Mouse (Mus musculus) CH12.LX (cell line): ENCODE data around the gene Stx11. TPM values are rescaled to one million over a fixed set of nuclear protein-coding genes. Genes with fewer than 3 reads are reported as not detected.

ENCODE experiments used
- DNase-seq: peaks from one replicate; pipeline ENCODE4 v3.0.0-alpha.2; 2013; ENCODE audit errors: extremely low read depth
- H3K27ac ChIP-seq: 2 replicates; pipeline ENCODE4 v1.5.1; 2012; ENCODE audit warnings: low read depth, mild to moderate bottlenecking, control low read depth, moderate library complexity; ENCODE audit not compliant: insufficient read depth
- H3K27me3 ChIP-seq: replicated peaks from 2 replicates; pipeline ENCODE3; 2012; ENCODE audit warnings: inconsistent platforms
- H3K36me3 ChIP-seq, 2 experiments: replicated peaks in 1 of 2; 2 replicates each; pipeline versions ENCODE3 to v1.6.1; 2012; ENCODE audit warnings: inconsistent platforms in 1 of 2, low read length in 1 of 2, mild to moderate bottlenecking in 1 of 2, mixed read lengths in 1 of 2, moderate library complexity in 1 of 2; ENCODE audit not compliant: control insufficient read depth in 1 of 2, insufficient read depth in 1 of 2
- H3K4me1 ChIP-seq, 2 experiments: 2 replicates each; pipeline ENCODE4 v1.6.1; 2012; ENCODE audit warnings: inconsistent platforms in 1 of 2, moderate library complexity in 1 of 2; ENCODE audit not compliant: insufficient read depth in 2 of 2, control insufficient read depth in 1 of 2
- H3K4me2 ChIP-seq: 2 replicates; pipeline ENCODE4 v1.6.1; 2012; ENCODE audit warnings: low read depth, mild to moderate bottlenecking, control low read depth; ENCODE audit not compliant: poor library complexity, insufficient read depth, severe bottlenecking
- H3K4me3 ChIP-seq, 3 experiments: fragments of 150-350 bp in 1 of 3; sonication (generic) in 1 of 3; replicated peaks in 1 of 3; 2 replicates each; pipeline versions ENCODE3 to v1.5.1; 2011 to 2012; ENCODE audit warnings: low read depth in 2 of 3, low read length in 2 of 3, mild to moderate bottlenecking in 2 of 3, moderate library complexity in 2 of 3, control low read depth in 1 of 3, improper control_type of control experiment in 1 of 3, inconsistent platforms in 1 of 3, mixed read lengths in 1 of 3; ENCODE audit not compliant: poor library complexity in 1 of 3
- H3K79me2 ChIP-seq: replicated peaks from 2 replicates; pipeline ENCODE4 v1.6.1; 2012; ENCODE audit warnings: mild to moderate bottlenecking, moderate library complexity; ENCODE audit not compliant: control insufficient read depth, poor library complexity, insufficient read depth, severe bottlenecking; ENCODE audit errors: extremely low read depth
- H3K9ac ChIP-seq: 2 replicates; pipeline ENCODE4 v1.6.1; 2012; ENCODE audit warnings: low read depth, mild to moderate bottlenecking, control low read depth, moderate library complexity; ENCODE audit not compliant: insufficient read depth
- H3K9me3 ChIP-seq: replicated peaks from 2 replicates; pipeline ENCODE3; 2012; ENCODE audit warnings: low read length, inconsistent platforms, mixed read lengths
- CHD1 ChIP-seq: IDR thresholded peaks from 2 replicates; pipeline ENCODE4 v1.6.1; 2012; ENCODE audit warnings: low read depth, low read length, improper control_type of control experiment, inconsistent platforms
- CHD2 ChIP-seq: IDR thresholded peaks from 2 replicates; pipeline ENCODE4 v1.6.1; 2011; ENCODE audit warnings: low read length, improper control_type of control experiment
- CTCF ChIP-seq, 2 experiments: IDR thresholded peaks in 1 of 2; conservative IDR thresholded peaks in 1 of 2; 2 replicates each; pipeline ENCODE4 v1.5.1; 2011 to 2012; ENCODE audit warnings: low read depth in 2 of 2, low read length in 2 of 2, improper control_type of control experiment in 1 of 2, inconsistent platforms in 1 of 2, mild to moderate bottlenecking in 1 of 2, moderate library complexity in 1 of 2
- E2F4 ChIP-seq: IDR thresholded peaks from 2 replicates; pipeline ENCODE4 v1.6.1; 2011; ENCODE audit warnings: low read depth, low read length, improper control_type of control experiment; ENCODE audit not compliant: insufficient replicate concordance
- EP300 ChIP-seq: IDR thresholded peaks from 2 replicates; pipeline ENCODE4 v1.6.1; 2011; ENCODE audit warnings: low read length, improper control_type of control experiment
- GABPA ChIP-seq: IDR thresholded peaks from 2 replicates; pipeline ENCODE4 v1.6.1; 2012; ENCODE audit warnings: low read depth, low read length, improper control_type of control experiment, inconsistent platforms; ENCODE audit not compliant: insufficient replicate concordance
- HCFC1 ChIP-seq: IDR thresholded peaks from 2 replicates; pipeline ENCODE4 v1.6.1; 2012; ENCODE audit warnings: low read depth, mild to moderate bottlenecking, inconsistent platforms, low read length, improper control_type of control experiment
- IRF4 ChIP-seq: IDR thresholded peaks from 2 replicates; pipeline ENCODE4 v1.6.1; 2014; ENCODE audit warnings: low read depth, mild to moderate bottlenecking, inconsistent platforms, low read length, improper control_type of control experiment
- JUND ChIP-seq: conservative IDR thresholded peaks from 2 replicates; pipeline ENCODE4 v1.6.1; 2011; ENCODE audit warnings: low read depth, low read length, improper control_type of control experiment
- MAFK ChIP-seq: IDR thresholded peaks from 2 replicates; pipeline ENCODE4 v1.6.1; 2011; ENCODE audit warnings: low read length, improper control_type of control experiment; ENCODE audit not compliant: insufficient replicate concordance
- MAX ChIP-seq: IDR thresholded peaks from 2 replicates; pipeline ENCODE4 v1.6.1; 2011; ENCODE audit warnings: low read length, improper control_type of control experiment
- MAZ ChIP-seq: IDR thresholded peaks from 2 replicates; pipeline ENCODE4 v1.6.1; 2012; ENCODE audit warnings: low read depth, mild to moderate bottlenecking, inconsistent platforms, low read length, improper control_type of control experiment, moderate library complexity
- MEF2A ChIP-seq: IDR thresholded peaks from 2 replicates; pipeline ENCODE4 v1.6.1; 2014; ENCODE audit warnings: low read depth, mild to moderate bottlenecking, inconsistent platforms, low read length, improper control_type of control experiment, borderline replicate concordance
- MXI1 ChIP-seq: IDR thresholded peaks from 2 replicates; pipeline ENCODE4 v1.6.1; 2011; ENCODE audit warnings: mild to moderate bottlenecking, low read depth, low read length, improper control_type of control experiment
- MYC ChIP-seq: IDR thresholded peaks from 2 replicates; pipeline ENCODE4 v1.6.1; 2011; ENCODE audit warnings: low read depth, mild to moderate bottlenecking, improper control_type of control experiment, low read length
- POLR2AphosphoS2 ChIP-seq: IDR thresholded peaks from 2 replicates; pipeline ENCODE4 v1.6.1; 2011; ENCODE audit warnings: low read depth, low read length, improper control_type of control experiment
- RCOR1 ChIP-seq: conservative IDR thresholded peaks from 2 replicates; pipeline ENCODE4 v1.6.1; 2012; ENCODE audit warnings: low read depth, mild to moderate bottlenecking, inconsistent platforms, low read length, improper control_type of control experiment
- SIN3A ChIP-seq: IDR thresholded peaks from 2 replicates; pipeline ENCODE4 v1.6.1; 2012; ENCODE audit warnings: low read length, improper control_type of control experiment, inconsistent platforms
- SMC3 ChIP-seq: IDR thresholded peaks from 2 replicates; pipeline ENCODE4 v1.6.1; 2011; ENCODE audit warnings: low read depth, low read length, improper control_type of control experiment
- TBP ChIP-seq: conservative IDR thresholded peaks from 2 replicates; pipeline ENCODE4 v1.6.1; 2011; ENCODE audit warnings: low read depth, low read length, improper control_type of control experiment
- UBTF ChIP-seq: IDR thresholded peaks from 2 replicates; pipeline ENCODE4 v1.6.1; 2012; ENCODE audit warnings: low read depth, mild to moderate bottlenecking, inconsistent platforms, low read length, improper control_type of control experiment, moderate library complexity
- USF1 ChIP-seq: IDR thresholded peaks from 2 replicates; pipeline ENCODE4 v1.6.1; 2014; ENCODE audit warnings: low read depth, mild to moderate bottlenecking, inconsistent platforms, low read length, improper control_type of control experiment
- USF2 ChIP-seq: conservative IDR thresholded peaks from 2 replicates; pipeline ENCODE4 v1.6.1; 2011; ENCODE audit warnings: low read depth, low read length, improper control_type of control experiment
- ZC3H11A ChIP-seq: IDR thresholded peaks from 2 replicates; pipeline ENCODE4 v1.6.1; 2012; ENCODE audit warnings: low read depth, mild to moderate bottlenecking, inconsistent platforms, low read length, improper control_type of control experiment
- ZKSCAN1 ChIP-seq: IDR thresholded peaks from 2 replicates; pipeline ENCODE4 v1.6.1; 2012; ENCODE audit warnings: low read depth, inconsistent platforms, low read length, improper control_type of control experiment, borderline replicate concordance
- ZNF384 ChIP-seq: IDR thresholded peaks from 2 replicates; pipeline ENCODE4 v1.6.1; 2012; ENCODE audit warnings: low read depth, low read length, improper control_type of control experiment, inconsistent platforms
- dilution Hi-C: fragments of 300-500 bp; cut with MboI; formaldehyde crosslinking; loops from 2 replicates; pipeline ENCODE4 v1.14.3; 2020; ENCODE audit warnings: low sequenced_read_pairs; ENCODE audit not compliant: extremely low pct_unique_long_range_greater_than_20kb, extremely low pct_ligation_motif_present
- in situ Hi-C: fragments of 300-500 bp; cut with MboI; formaldehyde crosslinking; loops from 3 replicates; pipeline ENCODE4 v1.14.3; 2019; ENCODE audit warnings: low sequenced_read_pairs, low pct_ligation_motif_present, low pct_unique_long_range_greater_than_20kb, mixed read lengths
- polyA plus RNA-seq: library from polyadenylated mRNA; unstranded; fragments of >175 nt; gene quantifications from 2 replicates; pipeline ENCODE4 v1.2.1, GENCODE M21; 2012; ENCODE audit warnings: low read depth; ENCODE audit not compliant: insufficient read length
- total RNA-seq, 2 experiments: library from RNA; depleted of rRNA; stranded (reverse); fragments of 300-350 nt in 1 of 2; fragments of >200 nt in 1 of 2; gene quantifications; 2 replicates each; pipeline ENCODE4 v1.2.3; 2012 to 2014

Gene Stx11
- total and polyA plus RNA-seq, 3 experiments = 22.2 to 49.8 (median 47.7) TPM

DNA sequence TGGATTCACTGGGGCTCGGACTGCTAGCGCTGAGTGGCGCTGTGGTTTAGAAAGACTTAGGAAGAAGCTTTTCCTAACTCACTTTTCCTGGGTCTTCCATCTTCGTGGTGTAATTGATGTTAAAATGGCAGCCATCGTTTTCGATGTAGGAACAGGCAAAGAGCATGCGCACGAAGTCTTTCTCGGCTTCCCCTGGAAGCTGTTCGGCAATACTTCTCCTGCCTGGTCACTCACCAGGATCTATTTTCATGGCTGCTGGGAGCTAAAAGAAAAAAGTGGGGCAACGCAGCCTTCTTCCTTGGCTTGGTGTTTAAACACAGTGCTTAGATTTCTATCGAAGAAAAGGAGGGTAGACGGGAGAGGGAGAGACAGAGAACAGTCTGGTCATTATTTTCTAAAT lies 52.6 kb downstream of the Stx11 start:
- no peak overlapping the region for H3K9ac ChIP-seq
- no peaks in the 10 kb centered on the region for H3K4me1 ChIP-seq
- dilution Hi-C loops = no loop called here
- no peaks in the 10 kb centered on the region for H3K27me3 ChIP-seq
- DNase-seq = no peak
- peaks cover 0 to 2% of the 10 kb centered on the region in 2 experiments for H3K36me3 ChIP-seq
- in situ Hi-C loops = loop anchor here (25.0 kb wide), 1 partner anchor 224 kb away; no protein-coding TSS in a partner anchor
- H3K27ac ChIP-seq = no peak overlapping the region
- no peak for TF ChIP-seq CHD2
- TF ChIP-seq POLR2AphosphoS2 = no peak
- no peak for TF ChIP-seq TBP
- TF ChIP-seq SMC3 = no peak
- TF ChIP-seq CHD1 = no peak
- no peak overlapping the region for H3K4me3 ChIP-seq
- no peak overlapping the region for H3K4me2 ChIP-seq
- no peaks in the 10 kb centered on the region for H3K9me3 ChIP-seq
- no peaks in the 10 kb centered on the region for H3K79me2 ChIP-seq

DNA sequence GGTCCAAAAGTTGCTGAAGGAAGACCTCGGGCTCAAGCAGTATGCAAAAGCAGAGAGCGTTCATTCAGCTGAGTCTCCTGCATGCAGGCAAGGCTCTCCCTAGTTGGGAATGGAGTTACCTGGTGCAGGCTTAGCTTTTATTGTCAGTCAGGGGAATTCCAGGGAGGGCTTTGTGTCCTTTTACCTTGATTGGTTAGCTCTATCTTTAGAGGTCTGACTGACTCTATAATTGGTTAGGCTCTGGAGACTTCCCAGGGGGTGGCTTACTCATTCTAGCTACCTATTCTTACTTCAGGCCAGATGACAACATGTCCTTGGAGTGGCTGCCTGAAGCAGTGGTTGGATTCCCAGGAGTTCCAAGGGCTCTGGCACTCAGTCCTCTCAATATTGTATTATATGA lies 54.2 kb downstream of the Stx11 start:
- H3K4me2 ChIP-seq = no peak overlapping the region
- no peak overlapping the region for H3K9ac ChIP-seq
- DNase-seq = no peak
- dilution Hi-C loops (no loop called here), in situ Hi-C loops (loop anchor here (25.0 kb wide), 1 partner anchor 223 kb away; no protein-coding TSS in a partner anchor)
- peaks cover 0 to 3% of the 10 kb centered on the region in 2 experiments; a peak in 1 of 4 replicates for H3K4me1 ChIP-seq
- H3K36me3 ChIP-seq = no peaks in the 10 kb centered on the region
- no peaks in the 10 kb centered on the region for H3K79me2 ChIP-seq
- no peak overlapping the region for H3K4me3 ChIP-seq
- H3K27ac ChIP-seq = no peak overlapping the region
- TF ChIP-seq HCFC1 = no peak
- TF ChIP-seq SIN3A = no peak
- no peak for TF ChIP-seq MAX
- no peak for TF ChIP-seq MAFK
- no peak for TF ChIP-seq MXI1
- TF ChIP-seq MYC = no peak
- TF ChIP-seq ZC3H11A = no peak
- TF ChIP-seq MEF2A = no peak
- no peak for TF ChIP-seq CTCF (conservative IDR thresholded peaks at IDR 0.05 in 1 of 2, IDR thresholded peaks at IDR 0.05 in 1 of 2; ENCODE audit: low read depth in 2 of 2, low read length in 2 of 2)
- no peak for TF ChIP-seq TBP
- TF ChIP-seq USF2 = no peak
- H3K27me3 ChIP-seq = no peaks in the 10 kb centered on the region
- no peaks in the 10 kb centered on the region for H3K9me3 ChIP-seq

DNA sequence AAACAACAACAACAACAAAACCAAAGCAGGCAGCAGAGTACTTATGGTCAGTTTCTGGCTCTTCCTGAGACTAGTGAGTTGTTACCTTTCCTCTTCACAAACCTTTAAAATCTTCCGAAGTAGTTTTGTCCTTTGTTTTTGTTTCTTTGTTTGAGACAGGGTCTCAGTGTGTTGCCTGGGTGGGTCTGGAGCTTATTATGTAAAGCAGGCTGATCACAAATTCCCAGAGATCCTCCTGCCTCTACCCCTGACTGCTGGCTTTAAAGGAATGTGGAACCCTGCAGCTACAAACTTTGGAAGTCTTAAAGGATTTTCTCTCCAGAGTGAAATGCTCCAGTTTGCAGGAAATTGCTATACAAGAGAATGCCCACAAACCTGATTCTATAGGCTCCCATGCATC lies 54.9 kb downstream of the Stx11 start:
- Histone ChIP-seq H3K27ac (no peak overlapping the region), H3K36me3 (no peaks in the 10 kb centered on the region)

More for the DNA sequence above, 54.9 kb downstream of the Stx11 start:
- no peak for TF ChIP-seq JUND
- no peak for TF ChIP-seq MXI1
- no peak for TF ChIP-seq CTCF (conservative IDR thresholded peaks at IDR 0.05 in 1 of 2, IDR thresholded peaks at IDR 0.05 in 1 of 2; ENCODE audit: low read depth in 2 of 2, low read length in 2 of 2)
- TF ChIP-seq MYC = no peak
- TF ChIP-seq CHD1 = no peak
- TF ChIP-seq ZNF384 = no peak
- TF ChIP-seq POLR2AphosphoS2 = no peak
- TF ChIP-seq MAFK = no peak
- TF ChIP-seq MAZ = no peak
- no peak for TF ChIP-seq UBTF
- no peak for TF ChIP-seq TBP
- TF ChIP-seq GABPA = no peak
- no peak for TF ChIP-seq USF1
- no peak for TF ChIP-seq EP300
- TF ChIP-seq IRF4 = no peak
- no peak for TF ChIP-seq RCOR1
- no peak for TF ChIP-seq E2F4
- no peak for TF ChIP-seq MEF2A
- TF ChIP-seq ZKSCAN1 = no peak
- Histone ChIP-seq H3K79me2 (no peaks in the 10 kb centered on the region), H3K4me3 (no peak overlapping the region), H3K27me3 (no peaks in the 10 kb centered on the region), H3K4me1 (peaks cover 6 to 10% of the 10 kb centered on the region in 2 experiments), H3K9ac (no peak overlapping the region), H3K9me3 (no peaks in the 10 kb centered on the region), H3K4me2 (no peak overlapping the region)
- DNase-seq = no peak
- dilution Hi-C loops (no loop called here), in situ Hi-C loops (loop anchor here (25.0 kb wide), 1 partner anchor 222 kb away; no protein-coding TSS in a partner anchor)
